Mouse (Mus musculus): ENCODE results near the gene Zfp512.

DNA sequence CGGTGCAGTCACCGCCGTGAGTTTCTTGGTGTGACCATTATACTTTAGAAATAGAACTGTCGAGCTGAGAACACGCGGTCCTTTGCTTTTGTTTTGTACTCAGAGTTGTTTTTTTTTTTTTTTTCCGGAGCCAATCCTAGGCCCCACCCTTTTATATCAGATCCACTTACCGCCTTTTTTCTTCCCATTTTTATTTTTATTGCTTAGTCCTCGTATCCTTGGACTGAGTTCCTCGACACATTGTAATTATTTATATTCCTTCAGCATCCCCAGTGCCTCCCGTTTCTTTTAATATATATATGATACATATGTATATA lies 289 bp downstream of the Zfp512 start:
- TF ChIP-seq CTCF (IDR thresholded peaks at IDR 0.05; ENCODE audit: extremely low read depth, insufficient read depth, low read length), result no peak
- TF ChIP-seq POLR2A (IDR thresholded peaks at IDR 0.05; ENCODE audit: extremely low read depth, insufficient read depth, low read length), result no peak

Measured in cortical plate, adult 2 months (tissue).